Mouse (Mus musculus) liver, embryonic 14 days (tissue): ENCODE data around the gene Slf1. TPM values are rescaled to one million over a fixed set of nuclear protein-coding genes. Genes with fewer than 3 reads are reported as not detected.

Experiments used
- polyA plus RNA-seq: library from polyadenylated mRNA; depleted of rRNA; stranded (reverse); fragments of >200 nt; gene quantifications from 2 replicates; pipeline ENCODE4 v1.2.3, GENCODE M21; 2012; rRNA removed

Slf1 gene
- 5.9 and 7.2 TPM in 2 replicates for polyA plus RNA-seq

GRCm38 (mm10) chr13:77134931-77135620 is at the start of gene Slf1, which contains the start of gene 2210408I21Rik:
TSS of gene Slf1 (minus strand) at chr13:77135473.
TSS of gene 2210408I21Rik (plus strand) at chr13:77135540.

Other genes with a start within 250 kb of the Slf1 start
- 0.56 and 0.88 TPM in 2 replicates for gene 2210408I21Rik, start 67 bp upstream of the Slf1 start, polyA plus RNA-seq